Mouse (Mus musculus): ENCODE measurements around the gene Prrc2a. TPM values are rescaled to one million over a fixed set of nuclear protein-coding genes. Genes with fewer than 3 reads are reported as not detected.
A peak's percentile ranks its signal among the peaks of the same experiment; 100 is the strongest.

The Prrc2a gene
- total RNA-seq, 2 experiments from 2014 or later, result 98.7 to 120 TPM

DNA sequence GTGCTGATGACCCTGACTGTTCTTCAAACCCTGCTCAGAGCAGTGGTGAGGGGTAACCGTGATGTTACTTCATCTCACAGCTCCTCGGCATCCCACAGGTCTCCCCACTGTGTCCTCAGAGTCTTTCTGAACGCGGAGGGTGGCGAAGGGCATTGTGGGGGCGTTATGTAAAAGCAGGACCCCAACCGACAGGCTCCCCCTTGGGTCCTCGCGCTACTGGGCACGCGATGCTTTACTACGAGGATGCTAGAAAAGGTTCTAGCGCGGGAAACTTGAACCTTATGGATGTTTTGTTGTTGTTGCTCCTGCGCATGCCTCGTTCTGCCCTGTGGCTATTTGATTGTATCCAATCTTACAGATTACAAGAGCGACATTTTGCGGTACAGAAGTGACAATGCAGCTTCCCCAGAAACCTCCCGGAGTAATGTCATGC, 42.8 kb downstream of the Prrc2a start, which contains the start of gene Csnk2b:
Gene Csnk2b, minus strand, starts transcription at position 183 of the 433 bp plus-strand sequence.
- DNase-seq, result peak; percentile 54
- H3K4me3 ChIP-seq, result peak within 1 kb of the TSS; percentile 92
- H3K27ac ChIP-seq, result peak within 1 kb of the TSS; percentile 91
- intact Hi-C loops (cut with DNase I), result no loop called here
- peak; percentile 40 for TF ChIP-seq CTCF (IDR thresholded peaks at IDR 0.05)

DNA sequence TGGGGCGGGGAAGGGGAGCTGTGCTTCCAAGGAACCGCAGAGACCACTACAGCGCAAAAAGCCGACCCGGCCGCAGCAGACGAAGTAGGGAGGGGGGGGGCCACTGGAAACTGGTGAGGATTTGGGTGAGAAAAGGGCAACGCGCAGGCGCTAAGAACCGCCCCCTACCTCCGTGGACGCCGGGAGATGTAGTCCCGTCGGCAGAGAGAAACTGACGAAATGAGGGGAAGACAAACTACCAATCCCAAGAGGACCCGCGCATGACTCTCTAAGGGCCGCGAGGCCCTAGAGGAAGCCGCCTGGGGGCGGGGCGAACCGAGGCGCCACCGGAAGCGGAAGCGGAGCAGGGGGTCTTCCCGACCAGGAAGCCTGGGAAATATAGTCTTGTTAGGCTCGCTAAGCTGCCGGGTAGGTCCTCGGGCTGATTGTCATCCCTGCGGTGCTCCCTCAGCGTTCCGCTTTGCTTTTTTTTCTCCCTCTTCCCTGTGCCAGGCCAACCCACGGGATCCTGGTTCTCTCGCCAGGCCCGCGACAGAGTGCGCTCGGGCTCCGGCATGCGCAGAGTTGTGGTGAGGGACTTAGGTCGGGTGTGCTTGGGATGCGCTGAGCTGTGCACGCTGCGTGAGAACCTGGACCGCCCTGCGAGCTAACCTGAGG, 43.4 kb downstream of the Prrc2a start, which contains the start of gene Gpank1:
Gene Gpank1, plus strand, starts transcription at position 313 of the 657 bp plus-strand sequence.
- Histone ChIP-seq H3K4me3 (peak within 1 kb of the TSS; percentile 92), H3K27ac (peak within 1 kb of the TSS; percentile 91)
- intact Hi-C loops (cut with DNase I), result no loop called here
- TF ChIP-seq CTCF (IDR thresholded peaks at IDR 0.05), result no peak
- DNase-seq, result peak; percentile 99

DNA sequence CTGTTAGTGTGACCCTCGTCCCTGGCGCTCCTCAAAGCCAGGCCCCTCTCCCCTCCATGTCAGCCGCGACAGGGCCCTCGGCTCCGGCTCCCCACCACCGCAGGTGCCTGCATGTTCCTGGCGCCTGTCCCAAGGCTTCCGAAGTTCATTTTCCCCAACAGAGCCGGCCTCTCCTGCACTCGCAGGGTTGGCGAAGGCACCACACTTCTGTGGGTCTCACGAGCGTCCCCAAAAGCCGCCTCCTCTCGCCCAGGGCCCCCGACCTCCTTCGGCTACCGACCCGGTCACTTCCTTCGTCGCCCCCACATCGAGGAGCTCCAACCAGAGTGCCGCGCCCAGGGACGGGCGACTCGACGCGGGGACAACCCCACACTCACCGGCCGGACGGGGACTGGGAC, 44.0 kb downstream of the Prrc2a start:
- Histone ChIP-seq H3K27ac (peak overlapping the region; percentile 91), H3K4me3 (peak overlapping the region; percentile 92)
- intact Hi-C loops (cut with DNase I), result no loop called here
- TF ChIP-seq CTCF (IDR thresholded peaks at IDR 0.05), result no peak
- DNase-seq, result peak; percentile 69

DNA sequence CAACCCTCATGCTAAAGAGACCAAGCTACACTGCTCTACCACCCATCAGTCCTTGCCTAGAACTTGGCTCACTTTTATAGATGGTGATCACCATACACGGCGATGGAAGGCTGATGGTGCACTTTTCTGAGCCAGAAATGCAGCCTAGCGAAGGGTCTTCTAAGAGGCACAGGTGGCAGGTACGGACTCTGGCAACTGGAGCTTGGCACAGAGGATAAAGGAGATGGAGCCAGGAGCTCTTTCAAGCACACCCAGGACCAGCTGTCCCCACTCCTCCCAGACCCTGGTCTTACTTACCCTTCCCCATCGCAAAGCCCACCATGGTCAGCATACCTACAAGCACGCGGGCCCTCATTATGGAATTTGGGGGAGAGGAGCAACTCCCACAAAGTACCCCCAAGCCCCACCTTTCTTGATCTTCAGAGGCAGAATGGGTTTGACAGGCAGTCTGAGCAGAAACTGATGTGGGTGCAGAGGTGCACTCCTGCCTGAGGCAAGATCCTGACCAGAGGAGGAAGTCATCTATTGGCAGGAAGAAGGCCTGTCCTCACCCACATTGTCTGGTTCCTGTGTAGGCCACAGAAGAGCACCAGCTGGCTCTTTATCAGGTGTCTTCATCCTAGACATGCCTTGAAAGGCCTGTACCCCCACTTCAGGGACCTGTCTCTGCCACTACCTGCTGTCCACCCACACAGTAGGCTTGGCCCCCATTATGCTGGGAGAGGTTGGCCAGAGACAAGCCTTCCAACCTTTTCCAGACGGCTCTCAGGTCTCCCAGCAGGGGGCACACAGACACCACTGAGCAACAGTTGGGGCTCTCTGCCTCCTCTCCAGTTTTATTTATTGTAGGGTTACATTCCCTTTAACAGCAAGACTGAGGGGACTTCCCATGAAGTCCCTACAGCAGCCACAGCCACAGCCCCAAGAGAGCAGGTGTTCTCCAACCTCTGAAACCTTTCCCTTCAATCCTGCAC, 49.4 kb downstream of the Prrc2a start, which contains the start of gene Ly6g5b:
Gene Ly6g5b, minus strand, starts transcription at position 383 of the 974 bp plus-strand sequence.
- TF ChIP-seq CTCF (IDR thresholded peaks at IDR 0.05), result peak; percentile 40
- intact Hi-C loops (cut with DNase I), result no loop called here
- Histone ChIP-seq H3K27ac (no peak within 1 kb of the TSS), H3K4me3 (no peak within 1 kb of the TSS)
- DNase-seq, result no peak

DNA sequence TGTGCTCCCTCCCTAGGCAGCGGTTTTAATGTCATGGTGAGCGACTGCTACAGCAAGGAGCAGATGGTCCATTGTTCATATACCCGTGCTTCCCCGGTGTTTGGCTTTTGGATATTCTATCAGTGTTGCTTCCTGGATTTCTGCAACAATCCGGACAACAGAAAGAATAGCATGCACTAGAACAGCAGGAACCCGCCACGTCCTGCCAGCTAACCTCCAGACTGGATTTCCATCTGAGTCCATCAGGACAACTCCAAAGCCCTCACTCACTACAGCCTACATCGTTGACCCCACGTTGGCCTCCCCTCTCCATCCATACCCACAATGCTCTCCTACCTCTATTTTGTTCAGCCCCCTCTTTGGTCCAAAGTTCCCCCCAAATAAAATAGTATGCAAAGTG, 52.9 kb downstream of the Prrc2a start:
- no peak for TF ChIP-seq CTCF (IDR thresholded peaks at IDR 0.05)
- intact Hi-C loops (cut with DNase I), result no loop called here
- DNase-seq, result no peak
- Histone ChIP-seq H3K27ac (no peak overlapping the region; the same call in 1 of the 2 replicates), H3K4me3 (peak overlapping the region; percentile 46)

DNA sequence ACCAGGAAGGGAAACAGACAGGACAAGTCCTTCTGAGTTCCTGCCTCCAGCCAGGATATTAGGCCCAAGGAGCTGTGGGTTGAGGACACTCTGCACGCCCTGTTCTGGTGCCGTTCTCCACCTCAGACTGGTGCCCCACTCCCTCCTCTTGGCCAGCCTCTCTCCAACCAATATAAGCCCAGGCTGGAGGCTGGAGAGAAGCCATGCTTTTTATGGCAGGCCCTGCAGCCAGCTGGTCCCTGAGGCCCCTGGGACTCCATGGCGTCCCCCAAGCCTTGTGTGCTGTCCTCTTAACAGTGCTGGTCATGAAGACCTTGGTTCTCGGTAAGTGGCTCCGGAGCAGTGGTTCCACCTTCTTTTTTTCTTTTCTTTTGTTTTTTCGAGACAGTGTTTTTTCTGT, 56.6 kb downstream of the Prrc2a start, which contains the start of gene Ly6g5c:
Gene Ly6g5c, plus strand, starts transcription at position 183 of the 400 bp plus-strand sequence.
- no peak for TF ChIP-seq CTCF (IDR thresholded peaks at IDR 0.05)
- Histone ChIP-seq H3K27ac (no peak within 1 kb of the TSS), H3K4me3 (no peak within 1 kb of the TSS)
- intact Hi-C loops (cut with DNase I), result no loop called here
- DNase-seq, result no peak

DNA sequence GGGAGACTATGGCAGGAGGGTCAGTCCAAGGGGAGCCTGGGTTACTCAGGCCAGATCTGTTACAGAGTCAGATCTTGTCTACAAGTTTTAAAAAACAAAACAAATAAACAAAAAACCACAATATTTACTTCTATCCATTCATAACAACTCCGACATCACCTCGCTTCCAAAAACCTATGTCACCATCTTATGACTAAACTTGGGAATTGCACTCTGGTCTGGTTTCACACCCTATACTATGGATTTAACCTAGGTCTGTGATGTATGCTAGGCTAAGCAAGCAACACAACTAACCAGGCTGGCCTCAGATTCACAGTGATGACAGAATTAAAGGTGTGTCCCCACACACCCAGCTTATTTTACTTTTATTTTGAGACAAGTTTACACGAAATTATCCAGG, 58.2 kb downstream of the Prrc2a start:
- no peak for TF ChIP-seq CTCF (IDR thresholded peaks at IDR 0.05)
- no peak for DNase-seq
- no peak overlapping the region for H3K27ac ChIP-seq
- intact Hi-C loops (cut with DNase I), result loop anchor here (2.0 kb wide), 1 partner anchor 86 kb away; no protein-coding TSS in a partner anchor
- H3K4me3 ChIP-seq, result no peak overlapping the region

DNA sequence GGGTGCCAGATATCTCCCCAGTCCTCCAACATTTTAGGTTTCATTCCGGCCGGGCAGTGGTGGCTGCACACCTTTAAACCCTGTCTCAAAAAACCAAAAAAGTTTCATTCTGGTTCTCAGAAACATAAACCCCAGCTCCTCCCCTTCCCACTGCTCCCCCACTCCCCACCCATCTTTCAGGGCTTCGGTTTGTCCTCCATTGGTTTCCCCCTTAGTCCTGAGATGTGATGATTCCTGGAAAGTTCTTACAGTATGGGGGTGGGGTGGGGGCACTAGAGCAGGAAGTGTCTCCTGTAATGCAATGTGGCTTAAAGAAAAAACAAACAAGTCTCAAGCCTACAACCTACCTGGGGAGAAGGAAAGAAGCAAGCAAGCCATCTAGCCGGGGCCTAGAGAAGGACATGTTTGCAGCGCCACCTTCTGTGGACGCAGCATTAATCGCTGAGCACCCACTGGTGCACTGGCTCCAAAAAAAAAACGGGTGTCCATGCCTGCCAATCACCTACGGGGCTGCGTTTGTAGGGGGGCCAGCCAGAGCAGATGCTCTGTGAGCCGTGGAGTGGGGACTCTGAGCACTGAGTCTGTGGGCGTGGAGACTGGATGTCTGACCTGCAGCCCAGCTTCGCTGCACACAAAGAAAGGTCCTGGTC, 58.8 kb downstream of the Prrc2a start:
- DNase-seq, result peak; percentile 59
- TF ChIP-seq CTCF (IDR thresholded peaks at IDR 0.05), result peak; percentile 64
- no peak overlapping the region for H3K4me3 ChIP-seq

DNA sequence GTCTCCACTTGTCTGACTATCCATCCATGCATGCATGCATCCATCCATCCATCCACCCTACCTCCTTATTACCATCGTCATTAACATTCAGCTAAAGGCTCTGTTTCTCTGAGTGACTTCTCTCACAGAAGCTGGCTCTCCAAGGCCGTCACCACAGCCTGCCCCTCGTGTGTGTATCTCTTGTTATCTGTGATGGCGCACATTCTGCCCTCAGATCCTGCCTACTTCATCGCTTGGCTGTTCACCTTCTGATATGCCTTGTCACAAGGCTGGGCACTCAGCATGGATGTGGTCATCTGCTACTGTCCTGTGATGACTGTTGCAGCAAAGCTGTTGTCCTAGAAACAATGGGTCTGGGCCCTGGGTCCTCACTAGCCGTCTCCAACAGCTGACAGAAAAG, 59.9 kb downstream of the Prrc2a start:
- DNase-seq, result no peak
- Histone ChIP-seq H3K27ac (no peak overlapping the region), H3K4me3 (no peak overlapping the region)
- intact Hi-C loops (cut with DNase I), result no loop called here
- TF ChIP-seq CTCF (IDR thresholded peaks at IDR 0.05), result no peak

More for the DNA sequence above, 58.8 kb downstream of the Prrc2a start:
- intact Hi-C loops (cut with DNase I), result loop anchor here (2.0 kb wide), 1 partner anchor 85 kb away; no protein-coding TSS in a partner anchor
- no peak overlapping the region for H3K27ac ChIP-seq

DNA sequence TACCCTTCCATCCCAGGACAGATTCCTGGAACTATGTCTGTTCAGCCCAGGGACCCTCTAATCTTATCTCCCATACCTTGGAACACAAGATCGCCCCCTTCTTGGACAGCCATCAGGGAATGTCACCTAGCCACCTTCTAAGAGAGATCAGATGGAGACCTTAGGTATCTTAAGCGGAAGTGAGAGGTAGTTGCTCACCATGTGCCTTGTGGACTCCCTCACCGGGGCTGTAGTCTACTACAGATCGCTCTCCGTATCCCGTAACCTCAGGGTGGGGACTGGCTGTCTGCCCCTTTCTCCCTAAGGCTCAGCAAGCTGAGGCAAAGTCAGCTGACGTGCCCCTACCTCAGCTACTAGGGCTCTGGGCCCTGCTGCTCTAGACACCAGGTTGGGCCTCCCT, 60.6 kb downstream of the Prrc2a start:
- no peak for TF ChIP-seq CTCF (IDR thresholded peaks at IDR 0.05)
- no peak for DNase-seq
- intact Hi-C loops (cut with DNase I), result no loop called here
- Histone ChIP-seq H3K4me3 (no peak overlapping the region), H3K27ac (peak overlapping the region; percentile 65)

DNA sequence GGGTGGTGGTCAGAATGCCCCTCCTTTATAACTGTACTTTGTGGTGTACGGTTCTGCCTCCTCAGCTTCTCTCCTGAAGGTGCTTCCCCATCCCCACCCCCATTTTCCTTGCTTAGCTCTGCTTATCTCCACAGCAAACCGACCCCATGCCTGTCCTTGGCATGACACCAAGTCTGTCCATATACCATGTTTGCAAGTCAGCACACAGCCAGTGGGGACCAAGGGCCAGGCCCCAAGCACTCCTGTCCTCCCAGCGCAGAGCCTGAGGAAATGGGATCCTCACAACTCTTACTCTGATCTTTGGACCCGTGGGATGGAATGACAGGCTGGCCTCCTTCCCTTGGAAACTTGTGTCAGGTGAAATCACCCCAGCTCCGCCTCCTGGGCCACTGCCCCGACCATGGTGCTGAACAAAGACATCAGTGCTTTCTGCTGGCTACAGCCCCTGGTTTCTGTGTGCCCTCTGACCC, 61.4 kb downstream of the Prrc2a start:
- H3K27ac ChIP-seq, result peak overlapping the region; percentile 65
- intact Hi-C loops (cut with DNase I), result no loop called here
- TF ChIP-seq CTCF (IDR thresholded peaks at IDR 0.05), result no peak
- H3K4me3 ChIP-seq, result no peak overlapping the region
- peak; percentile 73 for DNase-seq

DNA sequence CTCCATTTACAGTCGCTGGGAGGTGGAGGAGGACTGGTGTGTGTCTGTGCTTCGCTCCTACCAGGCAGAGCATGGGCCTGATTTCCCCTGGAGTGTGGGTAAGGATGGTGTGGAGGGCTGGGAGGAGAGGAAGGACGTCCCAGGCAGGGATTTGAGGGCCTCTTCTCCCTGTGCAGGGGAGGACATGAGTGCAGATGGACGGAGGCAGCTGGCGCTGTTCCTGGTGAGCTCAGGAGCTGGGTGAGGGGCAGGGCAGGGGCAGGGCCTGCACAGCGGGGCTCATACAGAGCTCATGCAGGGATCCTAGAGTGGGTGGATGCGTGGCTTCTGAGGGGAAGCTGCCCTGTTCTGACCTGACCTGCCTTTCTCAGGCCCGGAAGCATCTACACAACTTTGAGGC, 62.4 kb downstream of the Prrc2a start:
- no peak for DNase-seq
- Histone ChIP-seq H3K27ac (peak overlapping the region; percentile 65; the same call in 1 of the 2 replicates), H3K4me3 (no peak overlapping the region)
- intact Hi-C loops (cut with DNase I), result no loop called here
- no peak for TF ChIP-seq CTCF (IDR thresholded peaks at IDR 0.05)

All from gastrocnemius, adult 2 months (tissue).